Mouse (Mus musculus) hindbrain, embryonic 10.5 days (tissue): ENCODE results near the gene Lfng. TPM values are rescaled to one million over a fixed set of nuclear protein-coding genes. Genes with fewer than 3 reads are reported as not detected.

Experiments used
- DNase-seq: peaks from one replicate; pipeline ENCODE4 v3.0.0-alpha.2; 2017; ENCODE audit warnings: low spot score
- H3K27ac ChIP-seq: fragments of 300-500 bp; sonication (generic); 2 replicates; pipeline ENCODE4 v1.5.1; 2016; ENCODE audit warnings: mild to moderate bottlenecking, moderate library complexity
- H3K27me3 ChIP-seq: fragments of 300-500 bp; sonication (generic); 2 replicates; pipeline ENCODE4 v1.6.1; 2016; ENCODE audit warnings: mild to moderate bottlenecking; ENCODE audit not compliant: poor library complexity, insufficient read depth, severe bottlenecking
- H3K36me3 ChIP-seq: fragments of 300-500 bp; sonication (generic); 2 replicates; pipeline ENCODE4 v1.6.1; 2016; ENCODE audit warnings: mild to moderate bottlenecking, moderate library complexity
- H3K4me1 ChIP-seq: fragments of 300-500 bp; sonication (generic); replicated peaks from 2 replicates; pipeline ENCODE4 v1.6.1; 2016; ENCODE audit warnings: mild to moderate bottlenecking
- H3K4me3 ChIP-seq: fragments of 300-500 bp; sonication (generic); 2 replicates; pipeline ENCODE4 v1.5.1; 2016; ENCODE audit warnings: mild to moderate bottlenecking, moderate library complexity
- H3K9me3 ChIP-seq: fragments of 300-500 bp; sonication (generic); 2 replicates; pipeline ENCODE4 v1.6.1; 2016; ENCODE audit warnings: mild to moderate bottlenecking, moderate library complexity
- WGBS: fragments of 180-500 bp; shearing (Covaris S2); methylation state at CpG from one replicate; pipeline ENCODE4 v1.1.7; 2016; 5-methylcytosine and 5-hydroxymethylcytosine counted together
- polyA plus RNA-seq: library from polyadenylated mRNA; unstranded; fragments of >200 nt; fragmentation: Nextera tagmentation; extraction: Ambion mirVana; gene quantifications from 2 replicates; pipeline ENCODE4 v1.2.1, GENCODE M21; 2016

The Lfng gene
- polyA plus RNA-seq, 1 experiment from 2014 or later: 40.9 TPM

GRCm38 (mm10) chr5:140597787-140598186, 9.3 kb upstream of the Lfng start:
- Histone ChIP-seq H3K4me1 (peaks cover 51% of the 10 kb centered on the region), H3K4me3 (no peak overlapping the region), H3K9me3 (no peaks in the 10 kb centered on the region), H3K36me3 (no peaks in the 10 kb centered on the region), H3K27me3 (0 out of 2 replicates have a peak, but pooled peaks cover 2% of the 10 kb centered on the region), H3K27ac (peak overlapping the region; percentile 2; the same call in 1 of the 2 replicates)
- WGBS: 93% methylated on average over 4 of the region's 4 CpGs
- DNase-seq: no peak

GRCm38 (mm10) chr5:140599939-140600338, 7.2 kb upstream of the Lfng start:
- H3K27ac ChIP-seq: peak overlapping the region; percentile 71
- peaks cover 56% of the 10 kb centered on the region for H3K4me1 ChIP-seq
- peaks cover 9% of the 10 kb centered on the region for H3K27me3 ChIP-seq
- DNase-seq: no peak
- WGBS: 59% methylated on average over 5 of the region's 5 CpGs
- no peaks in the 10 kb centered on the region for H3K36me3 ChIP-seq
- H3K4me3 ChIP-seq: no peak overlapping the region
- H3K9me3 ChIP-seq: no peaks in the 10 kb centered on the region

GRCm38 (mm10) chr5:140601712-140602111, 5.4 kb upstream of the Lfng start:
- H3K9me3 ChIP-seq: no peaks in the 10 kb centered on the region
- no peak overlapping the region for H3K4me3 ChIP-seq
- 79% methylated on average over 12 of the region's 12 CpGs for WGBS
- H3K4me1 ChIP-seq: peaks cover 62% of the 10 kb centered on the region
- no peaks in the 10 kb centered on the region for H3K36me3 ChIP-seq
- peak overlapping the region; percentile 65 for H3K27ac ChIP-seq
- H3K27me3 ChIP-seq: peaks cover 26% of the 10 kb centered on the region
- no peak for DNase-seq

GRCm38 (mm10) chr5:140602540-140602939, 4.6 kb upstream of the Lfng start:
- 59% methylated on average over 2 of the region's 2 CpGs for WGBS
- H3K36me3 ChIP-seq: no peaks in the 10 kb centered on the region
- no peaks in the 10 kb centered on the region for H3K9me3 ChIP-seq
- H3K27ac ChIP-seq: 0 out of 2 replicates have a peak overlapping the region, but pooled peaks have one; percentile 6
- no peak overlapping the region for H3K4me3 ChIP-seq
- H3K27me3 ChIP-seq: peaks cover 34% of the 10 kb centered on the region
- peaks cover 63% of the 10 kb centered on the region for H3K4me1 ChIP-seq
- DNase-seq: no peak

GRCm38 (mm10) chr5:140604386-140604785, 2.7 kb upstream of the Lfng start:
- Histone ChIP-seq H3K4me1 (peaks cover 81% of the 10 kb centered on the region), H3K9me3 (no peaks in the 10 kb centered on the region), H3K4me3 (no peak overlapping the region), H3K27ac (peak overlapping the region; percentile 98; the same call in 1 of the 2 replicates), H3K36me3 (peaks cover under 1% of the 10 kb centered on the region; the same call in 1 of the 2 replicates), H3K27me3 (peaks cover 51% of the 10 kb centered on the region)
- no peak for DNase-seq
- WGBS: 78% methylated on average over 8 of the region's 8 CpGs

- Histone ChIP-seq H3K4me1 (peaks cover 84% of the 10 kb centered on the region), H3K27ac (peak overlapping the region; percentile 98; the same call in 1 of the 2 replicates), H3K9me3 (no peaks in the 10 kb centered on the region), H3K4me3 (peak overlapping the region; percentile 88; the same call in 1 of the 2 replicates), H3K27me3 (peaks cover 60% of the 10 kb centered on the region), H3K36me3 (peaks cover 9% of the 10 kb centered on the region)
- DNase-seq: peak; percentile 49
- WGBS: 26% methylated on average over 3 of the region's 3 CpGs
Observed at GRCm38 (mm10) chr5:140605228-140605627, 1.9 kb upstream of the Lfng start.

- Histone ChIP-seq H3K4me3 (peak overlapping the region; percentile 88), H3K27ac (peak overlapping the region; percentile 98), H3K4me1 (peaks cover 89% of the 10 kb centered on the region), H3K9me3 (no peaks in the 10 kb centered on the region), H3K27me3 (peaks cover 71% of the 10 kb centered on the region), H3K36me3 (peaks cover 20% of the 10 kb centered on the region)
- under 1% methylated on average over 23 of the region's 23 CpGs for WGBS
- DNase-seq: peak; percentile 53
Observed at GRCm38 (mm10) chr5:140606386-140606785, 734 bp upstream of the Lfng start.

GRCm38 (mm10) chr5:140607836-140608633, 915 bp downstream of the Lfng start:
- H3K27me3 ChIP-seq: peaks cover 85% of the 10 kb centered on the region
- H3K27ac ChIP-seq: peak overlapping the region; percentile 98
- peak overlapping the region; percentile 88 for H3K4me3 ChIP-seq
- WGBS: under 1% methylated on average over 17 of the region's 17 CpGs
- no peak for DNase-seq
- H3K9me3 ChIP-seq: no peaks in the 10 kb centered on the region
- peaks cover 91% of the 10 kb centered on the region for H3K4me1 ChIP-seq
- peaks cover 37% of the 10 kb centered on the region for H3K36me3 ChIP-seq

- DNase-seq: peak; percentile 81
- H3K4me3 ChIP-seq: peak overlapping the region; percentile 88
Observed at GRCm38 (mm10) chr5:140608634-140609015, 1.5 kb downstream of the Lfng start.

GRCm38 (mm10) chr5:140609511-140610272, 2.6 kb downstream of the Lfng start:
- WGBS: 6% methylated on average over 13 of the region's 13 CpGs
- H3K27me3 ChIP-seq: peaks cover 82% of the 10 kb centered on the region

More at GRCm38 (mm10) chr5:140608634-140609015, 1.5 kb downstream of the Lfng start:
- under 1% methylated on average over 16 of the region's 16 CpGs for WGBS
- H3K9me3 ChIP-seq: no peaks in the 10 kb centered on the region
- H3K27ac ChIP-seq: peak overlapping the region; percentile 98
- peaks cover 86% of the 10 kb centered on the region for H3K27me3 ChIP-seq
- peaks cover 93% of the 10 kb centered on the region for H3K4me1 ChIP-seq
- peaks cover 43% of the 10 kb centered on the region for H3K36me3 ChIP-seq

GRCm38 (mm10) chr5:140610273-140611011, 3.3 kb downstream of the Lfng start:
- Histone ChIP-seq H3K27me3 (peaks cover 74% of the 10 kb centered on the region), H3K4me1 (peaks cover 96% of the 10 kb centered on the region)

More at GRCm38 (mm10) chr5:140609511-140610272, 2.6 kb downstream of the Lfng start:
- H3K27ac ChIP-seq: peak overlapping the region; percentile 98
- peaks cover 97% of the 10 kb centered on the region for H3K4me1 ChIP-seq
- peak; percentile 53 for DNase-seq
- H3K9me3 ChIP-seq: no peaks in the 10 kb centered on the region
- H3K4me3 ChIP-seq: peak overlapping the region; percentile 88
- peaks cover 53% of the 10 kb centered on the region for H3K36me3 ChIP-seq

GRCm38 (mm10) chr5:140611021-140611583, 4.0 kb downstream of the Lfng start:
- Histone ChIP-seq H3K27ac (peak overlapping the region; percentile 98), H3K4me1 (peaks cover 90% of the 10 kb centered on the region), H3K9me3 (no peaks in the 10 kb centered on the region), H3K36me3 (peaks cover 66% of the 10 kb centered on the region), H3K27me3 (peaks cover 68% of the 10 kb centered on the region), H3K4me3 (peak overlapping the region; percentile 88)
- DNase-seq: peak; percentile 90
- WGBS: 7% methylated on average over 21 of the region's 21 CpGs

More at GRCm38 (mm10) chr5:140610273-140611011, 3.3 kb downstream of the Lfng start:
- peak overlapping the region; percentile 98 for H3K27ac ChIP-seq
- peak overlapping the region; percentile 88 for H3K4me3 ChIP-seq
- peak; percentile 46 for DNase-seq
- no peaks in the 10 kb centered on the region for H3K9me3 ChIP-seq
- H3K36me3 ChIP-seq: peaks cover 61% of the 10 kb centered on the region
- 1% methylated on average over 30 of the region's 30 CpGs for WGBS
